Mouse (Mus musculus): ENCODE data around the gene A930018P22Rik. TPM values are rescaled to one million over a fixed set of nuclear protein-coding genes. Genes with fewer than 3 reads are reported as not detected.
"Not testable (repeated sequence)": the region's sequence is repeated elsewhere in the genome, so short reads cannot be mapped to it uniquely, and the experiment has no call there.

Gene A930018P22Rik
- polyA plus RNA-seq, 1 experiment from 2014 or later = not detected

- no peaks in the 10 kb centered on the region for H3K36me3 ChIP-seq
- no peak overlapping the region for H3K4me3 ChIP-seq
- 28% methylated on average over 3 of the region's 3 CpGs for WGBS
- H3K27ac ChIP-seq = no peak overlapping the region
- H3K9me3 ChIP-seq = no peaks in the 10 kb centered on the region
- no peaks in the 10 kb centered on the region for H3K27me3 ChIP-seq
- ATAC-seq (ENCODE audit: insufficient number of reproducible peaks, low FRiP score, low TSS enrichment, low read depth) = no peak
- H3K9ac ChIP-seq = no peak overlapping the region
- H3K4me2 ChIP-seq = no peak overlapping the region
- peaks cover 10% of the 10 kb centered on the region; the same call in 1 of the 2 replicates for H3K4me1 ChIP-seq
Observed at GRCm38 (mm10) chr2:104098529-104099230, 23.9 kb upstream of the A930018P22Rik start.

GRCm38 (mm10) chr2:104099231-104099585, 23.4 kb upstream of the A930018P22Rik start:
- Histone ChIP-seq H3K27ac (no peak overlapping the region), H3K4me2 (no peak overlapping the region), H3K9ac (no peak overlapping the region), H3K4me3 (no peak overlapping the region), H3K36me3 (no peaks in the 10 kb centered on the region), H3K4me1 (peaks cover 10% of the 10 kb centered on the region; the same call in 1 of the 2 replicates), H3K9me3 (no peaks in the 10 kb centered on the region), H3K27me3 (no peaks in the 10 kb centered on the region)
- WGBS = 93% methylated on average over 2 of the region's 2 CpGs
- ATAC-seq (ENCODE audit: insufficient number of reproducible peaks, low FRiP score, low TSS enrichment, low read depth) = no peak

GRCm38 (mm10) chr2:104099946-104100345, 22.6 kb upstream of the A930018P22Rik start:
- WGBS = 55% methylated on average over 1 of the region's 1 CpGs

GRCm38 (mm10) chr2:104104800-104105199, 17.8 kb upstream of the A930018P22Rik start:
- Histone ChIP-seq H3K4me3 (no peak overlapping the region), H3K27me3 (no peaks in the 10 kb centered on the region), H3K9me3 (no peaks in the 10 kb centered on the region), H3K4me1 (no peaks in the 10 kb centered on the region), H3K9ac (no peak overlapping the region), H3K27ac (no peak overlapping the region), H3K4me2 (no peak overlapping the region), H3K36me3 (no peaks in the 10 kb centered on the region)
- 82% methylated on average over 6 of the region's 6 CpGs for WGBS
- ATAC-seq (ENCODE audit: insufficient number of reproducible peaks, low FRiP score, low TSS enrichment, low read depth) = no peak

More at GRCm38 (mm10) chr2:104099946-104100345, 22.6 kb upstream of the A930018P22Rik start:
- Histone ChIP-seq H3K9me3 (no peaks in the 10 kb centered on the region), H3K27ac (no peak overlapping the region), H3K27me3 (no peaks in the 10 kb centered on the region), H3K4me1 (peaks cover 10% of the 10 kb centered on the region; the same call in 1 of the 2 replicates), H3K4me2 (no peak overlapping the region), H3K36me3 (no peaks in the 10 kb centered on the region), H3K4me3 (no peak overlapping the region), H3K9ac (no peak overlapping the region)
- ATAC-seq (ENCODE audit: insufficient number of reproducible peaks, low FRiP score, low TSS enrichment, low read depth) = no peak

- H3K36me3 ChIP-seq; H3K9me3 ChIP-seq; H3K4me3 ChIP-seq; ATAC-seq (ENCODE audit: insufficient number of reproducible peaks, low FRiP score, low TSS enrichment, low read depth); H3K27ac ChIP-seq; H3K4me1 ChIP-seq; H3K9ac ChIP-seq; H3K27me3 ChIP-seq; H3K4me2 ChIP-seq: not testable (repeated sequence)
- WGBS = 67% methylated on average over 2 of the region's 2 CpGs
Observed at GRCm38 (mm10) chr2:104109021-104109420, 13.5 kb upstream of the A930018P22Rik start.

- Histone ChIP-seq H3K4me2 (no peak overlapping the region), H3K36me3 (no peaks in the 10 kb centered on the region), H3K9me3 (no peaks in the 10 kb centered on the region), H3K27ac (no peak overlapping the region), H3K27me3 (no peaks in the 10 kb centered on the region), H3K4me1 (no peaks in the 10 kb centered on the region), H3K4me3 (no peak overlapping the region), H3K9ac (no peak overlapping the region)
- 70% methylated on average over 2 of the region's 2 CpGs for WGBS
- ATAC-seq (ENCODE audit: insufficient number of reproducible peaks, low FRiP score, low TSS enrichment, low read depth) = no peak
Observed at GRCm38 (mm10) chr2:104109528-104109927, 13.0 kb upstream of the A930018P22Rik start.

GRCm38 (mm10) chr2:104110031-104110430, 12.5 kb upstream of the A930018P22Rik start:
- Histone ChIP-seq H3K36me3 (no peaks in the 10 kb centered on the region), H3K9ac (no peak overlapping the region), H3K4me2 (no peak overlapping the region), H3K27ac (no peak overlapping the region), H3K4me3 (no peak overlapping the region), H3K9me3 (no peaks in the 10 kb centered on the region), H3K27me3 (no peaks in the 10 kb centered on the region), H3K4me1 (no peaks in the 10 kb centered on the region)
- 80% methylated on average over 4 of the region's 4 CpGs for WGBS
- ATAC-seq (ENCODE audit: insufficient number of reproducible peaks, low FRiP score, low TSS enrichment, low read depth) = no peak

GRCm38 (mm10) chr2:104111170-104111797, 11.3 kb upstream of the A930018P22Rik start:
- not testable (repeated sequence) for H3K27me3 ChIP-seq; ATAC-seq (ENCODE audit: insufficient number of reproducible peaks, low FRiP score, low TSS enrichment, low read depth); H3K4me1 ChIP-seq; H3K4me2 ChIP-seq; H3K27ac ChIP-seq; H3K4me3 ChIP-seq; H3K9me3 ChIP-seq; H3K36me3 ChIP-seq; H3K9ac ChIP-seq
- WGBS = 80% methylated on average over 1 of the region's 1 CpGs

- H3K4me2 ChIP-seq; H3K4me1 ChIP-seq; H3K27me3 ChIP-seq; H3K27ac ChIP-seq; H3K4me3 ChIP-seq; H3K9ac ChIP-seq; H3K36me3 ChIP-seq; ATAC-seq (ENCODE audit: insufficient number of reproducible peaks, low FRiP score, low TSS enrichment, low read depth); H3K9me3 ChIP-seq: not testable (repeated sequence)
Observed at GRCm38 (mm10) chr2:104113563-104113962, 9.0 kb upstream of the A930018P22Rik start.

- H3K27ac ChIP-seq = no peak overlapping the region
- no peaks in the 10 kb centered on the region for H3K4me1 ChIP-seq
- 83% methylated on average over 3 of the region's 3 CpGs for WGBS
- no peak for ATAC-seq (ENCODE audit: insufficient number of reproducible peaks, low FRiP score, low TSS enrichment, low read depth)
- H3K27me3 ChIP-seq = no peaks in the 10 kb centered on the region
- no peak overlapping the region for H3K9ac ChIP-seq
- no peak overlapping the region for H3K4me3 ChIP-seq
- no peaks in the 10 kb centered on the region for H3K9me3 ChIP-seq
- no peaks in the 10 kb centered on the region for H3K36me3 ChIP-seq
- no peak overlapping the region for H3K4me2 ChIP-seq
Observed at GRCm38 (mm10) chr2:104114898-104115297, 7.7 kb upstream of the A930018P22Rik start.

- H3K9ac ChIP-seq; H3K36me3 ChIP-seq; ATAC-seq (ENCODE audit: insufficient number of reproducible peaks, low FRiP score, low TSS enrichment, low read depth); H3K4me3 ChIP-seq; H3K27ac ChIP-seq; H3K27me3 ChIP-seq; H3K9me3 ChIP-seq; H3K4me2 ChIP-seq; H3K4me1 ChIP-seq: not testable (repeated sequence)
Observed at GRCm38 (mm10) chr2:104117173-104117572, 5.4 kb upstream of the A930018P22Rik start.

- Histone ChIP-seq H3K27ac (no peak overlapping the region), H3K9ac (no peak overlapping the region), H3K27me3 (0 out of 2 replicates have a peak, but pooled peaks cover 4% of the 10 kb centered on the region), H3K4me2 (no peak overlapping the region), H3K4me1 (peaks cover 8% of the 10 kb centered on the region), H3K4me3 (no peak overlapping the region), H3K9me3 (no peaks in the 10 kb centered on the region), H3K36me3 (no peaks in the 10 kb centered on the region)
- ATAC-seq (ENCODE audit: insufficient number of reproducible peaks, low FRiP score, low TSS enrichment, low read depth) = no peak
- 54% methylated on average over 1 of the region's 1 CpGs for WGBS
Observed at GRCm38 (mm10) chr2:104119097-104119496, 3.5 kb upstream of the A930018P22Rik start.

Data from limb, embryonic 15.5 days (tissue).